Mouse (Mus musculus) urinary bladder, postnatal 14 days (tissue): ENCODE measurements around the gene Ikbkg.
"Not testable (repeated sequence)": the region's sequence is repeated elsewhere in the genome, so short reads cannot be mapped to it uniquely, and the experiment has no call there.

Experiments used
- DNase-seq: peaks from one replicate; pipeline ENCODE4 v3.0.0; 2021; ENCODE audit warnings: low spot score

Gene Ikbkg

GRCm38 (mm10) chrX:74392535-74393443 is at the start of gene Ikbkg, which contains the start of gene Fam3a:
Gene Ikbkg, plus strand, starts transcription at chrX:74393290.
Gene Fam3a, minus strand, starts transcription at chrX:74393272.
- DNase-seq, result peak; percentile 85

DNA sequence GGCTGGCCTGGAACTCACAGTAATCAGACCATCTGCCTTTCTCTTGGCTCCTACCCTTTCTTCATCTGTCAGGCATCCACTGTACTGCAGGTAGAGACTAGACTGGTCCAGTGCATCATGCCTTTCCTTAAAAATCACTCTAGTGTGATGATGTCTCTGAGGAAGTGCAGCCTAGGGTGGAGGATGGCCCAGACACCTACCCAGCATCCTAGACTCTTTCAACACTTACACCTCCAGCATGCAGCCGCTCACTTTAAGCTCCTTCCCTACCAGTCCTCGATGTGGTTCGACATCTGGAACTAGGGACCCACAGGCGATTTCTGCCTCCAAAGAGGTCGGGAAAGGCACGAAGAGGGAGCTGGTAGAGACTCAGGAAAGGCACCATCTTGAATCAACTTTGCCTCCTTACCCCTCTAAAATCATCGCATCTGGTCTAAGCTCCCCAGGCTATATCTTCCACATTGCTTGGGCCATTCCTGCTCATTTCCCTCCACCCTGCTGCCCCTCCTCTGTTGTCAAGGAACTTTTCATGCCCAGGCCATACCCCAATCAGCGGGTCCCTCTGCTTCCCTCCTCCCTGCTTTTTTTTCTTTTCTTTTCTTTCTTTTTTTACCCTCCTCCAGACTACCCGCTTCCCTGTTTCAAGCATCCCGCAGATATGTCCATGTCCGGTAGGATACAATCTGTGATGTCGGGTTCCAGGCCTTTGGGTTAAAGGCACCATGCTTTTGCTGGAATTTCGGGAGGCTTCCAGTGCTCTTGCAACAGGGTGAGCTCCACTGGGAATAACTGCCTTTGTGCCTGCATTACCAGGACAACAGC is 40.2 kb upstream of the Ikbkg start:
- no peak for DNase-seq

DNA sequence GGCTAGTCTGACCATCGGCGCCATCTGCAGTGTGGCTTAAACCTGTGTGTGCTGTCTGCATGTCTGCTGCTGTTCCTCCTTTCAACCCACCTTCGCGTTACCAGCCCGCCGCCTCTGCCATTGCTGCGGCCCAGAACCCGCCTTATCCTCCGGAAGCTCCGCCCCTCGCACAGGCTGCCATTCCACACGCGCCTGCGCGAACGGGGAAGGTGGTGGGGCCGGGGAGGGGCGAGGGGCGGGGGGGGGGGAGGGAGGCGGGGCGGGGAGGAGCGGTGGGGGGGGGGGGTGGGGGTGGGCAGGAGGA is 39.7 kb upstream of the Ikbkg start, which contains the start of gene Lage3:
Lage3 (minus strand) TSS at position 152 of the 304 bp plus-strand sequence.
- peak; percentile 79 for DNase-seq

DNA sequence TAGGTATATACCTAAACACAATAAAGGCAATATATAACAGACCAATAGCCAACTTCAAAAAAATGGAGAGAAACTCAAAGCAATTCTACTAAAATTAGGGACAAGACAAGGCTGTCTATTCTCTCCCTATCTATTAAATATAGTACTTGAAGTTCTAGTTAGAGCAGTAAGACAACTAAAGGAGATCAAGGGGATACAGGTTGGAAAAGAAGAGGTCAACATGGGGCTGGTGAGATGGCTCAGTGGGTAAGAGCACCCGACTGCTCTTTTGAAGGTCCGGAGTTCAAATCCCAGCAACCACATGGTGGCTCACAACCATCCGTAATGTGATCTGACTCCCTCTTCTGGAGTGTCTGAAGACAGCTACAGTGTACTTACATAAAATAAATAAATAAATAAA is 36.0 kb upstream of the Ikbkg start:
- not testable (repeated sequence) for DNase-seq

DNA sequence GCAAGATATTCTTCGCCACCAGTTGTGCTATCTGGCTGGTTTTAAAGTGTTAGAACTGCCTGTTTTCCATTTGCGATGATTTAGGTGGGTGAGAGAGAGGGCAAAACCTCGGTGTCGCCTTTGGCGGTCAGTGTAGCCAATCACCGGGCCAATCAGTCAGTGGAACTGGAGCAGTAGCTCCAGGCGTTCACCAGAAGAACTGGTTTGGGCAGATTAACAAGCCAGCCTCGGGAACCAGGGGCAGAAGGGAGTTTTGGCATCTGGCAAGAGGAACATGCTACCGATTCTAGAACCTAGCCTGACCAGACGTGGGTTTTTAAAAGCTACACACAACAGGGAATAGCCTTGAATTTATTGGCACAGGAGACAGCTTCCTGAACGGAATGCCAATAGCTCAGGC is 33.9 kb upstream of the Ikbkg start:
- DNase-seq, result peak; percentile 58

GRCm38 (mm10) chrX:74367512-74367911 is 25.6 kb upstream of the Ikbkg start:
- DNase-seq, result no peak

DNA sequence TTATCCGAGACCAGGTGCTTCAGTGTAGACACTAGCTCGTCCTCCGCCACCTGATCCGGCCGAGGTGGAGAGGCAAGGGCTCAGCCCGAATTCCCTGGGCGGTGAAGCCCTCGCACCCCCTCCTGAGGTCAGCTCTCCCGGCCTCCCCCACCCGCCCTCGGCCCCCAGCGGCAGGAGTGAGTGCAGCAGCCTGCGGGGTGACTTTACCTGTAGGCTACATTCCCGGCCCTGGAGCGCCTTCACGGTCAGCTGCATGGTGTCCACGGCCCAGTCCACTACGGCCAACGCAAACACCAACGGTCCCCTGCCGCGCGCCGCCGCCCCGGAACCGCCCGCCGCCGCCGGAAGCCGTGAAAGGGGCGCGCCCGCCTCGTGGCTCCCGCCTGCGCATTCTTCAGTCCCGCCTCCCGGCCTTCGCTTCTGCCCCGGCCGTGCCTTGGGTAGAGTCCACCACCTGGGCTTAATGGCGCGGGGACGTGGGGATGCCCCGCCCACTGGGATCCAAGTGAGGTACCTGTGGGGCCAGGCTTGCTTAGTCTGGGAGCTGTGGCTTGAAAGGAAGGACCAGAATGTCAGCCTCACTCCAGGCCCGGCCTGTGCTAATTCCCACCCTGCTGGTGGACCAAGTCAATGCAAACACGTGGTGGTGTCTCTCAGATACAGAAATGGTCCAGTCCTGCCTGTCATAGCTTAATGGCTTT is 24.7 kb upstream of the Ikbkg start:
- peak; percentile 76 for DNase-seq

- DNase-seq, result peak; percentile 89
Measured at GRCm38 (mm10) chrX:74372888-74373549, 20.1 kb upstream of the Ikbkg start, which contains the start of the genes Ubl4a and Slc10a3. Gene Ubl4a, minus strand, starts transcription at chrX:74373218. Gene Slc10a3, minus strand, starts transcription at chrX:74373349.

GRCm38 (mm10) chrX:74384451-74384850 is 8.6 kb upstream of the Ikbkg start:
- no peak for DNase-seq

- DNase-seq, result no peak
Measured at GRCm38 (mm10) chrX:74388153-74388552, 4.9 kb upstream of the Ikbkg start.

- no peak for DNase-seq
Measured at GRCm38 (mm10) chrX:74400136-74400535, 7.0 kb downstream of the Ikbkg start.

GRCm38 (mm10) chrX:74408340-74408739 is 15.2 kb downstream of the Ikbkg start:
- DNase-seq, result no peak

DNA sequence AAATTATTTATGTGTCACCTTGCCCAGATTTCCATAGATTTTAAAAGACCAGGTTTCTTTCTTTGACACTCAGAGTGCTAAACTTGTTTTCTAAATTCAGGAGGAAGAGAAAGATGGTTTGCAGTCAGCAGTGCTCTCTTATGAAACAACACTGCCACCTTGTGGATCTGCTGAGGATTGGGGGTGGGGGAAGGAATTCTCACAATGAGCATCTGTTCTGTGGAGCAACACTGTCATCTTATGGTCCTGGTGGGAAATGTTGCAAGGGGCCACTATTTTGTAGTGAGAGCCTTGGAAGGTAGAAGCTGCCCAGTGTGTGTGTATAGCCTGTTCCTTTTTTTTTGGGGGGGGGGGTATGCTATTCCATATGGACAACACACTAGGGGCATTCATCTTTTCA is 20.3 kb downstream of the Ikbkg start:
- peak; percentile 58 for DNase-seq

DNA sequence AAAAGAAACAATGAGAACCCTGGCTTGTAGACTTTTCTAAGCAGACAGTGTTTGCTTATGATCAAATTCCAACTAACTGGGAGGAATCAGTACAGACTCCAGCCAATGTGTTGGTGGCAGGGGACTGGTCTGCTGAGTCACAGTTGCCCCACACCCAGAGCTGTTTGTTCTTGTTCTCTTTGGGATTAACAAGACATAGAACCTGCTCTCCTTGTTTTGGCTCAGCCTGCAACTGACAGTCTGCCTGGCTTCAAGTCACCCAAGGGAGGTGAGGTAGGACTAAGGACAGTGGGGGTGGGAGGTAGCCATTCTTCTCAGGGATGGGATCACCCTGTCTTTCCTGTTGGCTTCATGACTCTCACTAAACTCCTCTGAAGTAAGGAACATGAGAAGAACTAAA is 31.4 kb downstream of the Ikbkg start:
- DNase-seq, result peak; percentile 45

DNA sequence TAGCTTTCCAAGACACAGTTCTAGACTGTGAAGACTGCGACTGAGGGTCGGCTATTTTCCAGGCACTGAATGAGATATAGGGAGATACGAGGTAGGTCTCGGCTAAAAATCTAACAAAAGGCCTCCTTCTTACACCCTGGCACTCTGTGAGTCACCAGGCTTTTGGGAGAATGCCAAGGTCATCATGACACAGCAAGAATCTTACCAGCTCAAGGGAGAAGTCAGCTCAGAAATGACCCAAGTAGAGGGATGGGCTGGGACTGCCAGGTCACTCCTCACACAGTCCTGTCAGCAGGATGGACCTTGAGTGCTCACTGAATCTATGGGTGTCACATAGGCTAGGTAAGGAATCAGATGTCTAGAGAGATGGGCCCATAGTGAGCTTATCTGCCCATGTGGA is 32.1 kb downstream of the Ikbkg start:
- peak; percentile 69 for DNase-seq

DNA sequence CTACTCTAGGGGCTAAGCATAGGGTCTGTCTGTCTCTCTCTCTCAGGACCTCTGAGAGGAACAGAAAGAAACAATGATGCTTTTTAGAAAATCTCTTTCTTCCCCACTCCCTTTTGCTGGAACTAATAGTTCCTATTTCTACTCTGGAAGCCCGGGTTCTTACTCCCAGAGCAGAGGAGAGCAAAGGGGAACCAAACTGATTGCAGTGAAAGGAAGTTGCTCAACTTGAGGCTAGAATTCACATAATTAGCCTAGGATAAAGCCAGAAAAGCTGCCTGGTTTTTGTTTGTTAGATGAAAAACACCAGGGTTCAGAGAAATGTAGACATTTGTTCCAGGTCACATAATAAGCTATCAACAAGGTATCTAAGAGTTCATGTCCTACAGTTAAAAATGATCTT is 33.2 kb downstream of the Ikbkg start:
- no peak for DNase-seq

- no peak for DNase-seq
Measured at GRCm38 (mm10) chrX:74427116-74427515, 34.0 kb downstream of the Ikbkg start.

DNA sequence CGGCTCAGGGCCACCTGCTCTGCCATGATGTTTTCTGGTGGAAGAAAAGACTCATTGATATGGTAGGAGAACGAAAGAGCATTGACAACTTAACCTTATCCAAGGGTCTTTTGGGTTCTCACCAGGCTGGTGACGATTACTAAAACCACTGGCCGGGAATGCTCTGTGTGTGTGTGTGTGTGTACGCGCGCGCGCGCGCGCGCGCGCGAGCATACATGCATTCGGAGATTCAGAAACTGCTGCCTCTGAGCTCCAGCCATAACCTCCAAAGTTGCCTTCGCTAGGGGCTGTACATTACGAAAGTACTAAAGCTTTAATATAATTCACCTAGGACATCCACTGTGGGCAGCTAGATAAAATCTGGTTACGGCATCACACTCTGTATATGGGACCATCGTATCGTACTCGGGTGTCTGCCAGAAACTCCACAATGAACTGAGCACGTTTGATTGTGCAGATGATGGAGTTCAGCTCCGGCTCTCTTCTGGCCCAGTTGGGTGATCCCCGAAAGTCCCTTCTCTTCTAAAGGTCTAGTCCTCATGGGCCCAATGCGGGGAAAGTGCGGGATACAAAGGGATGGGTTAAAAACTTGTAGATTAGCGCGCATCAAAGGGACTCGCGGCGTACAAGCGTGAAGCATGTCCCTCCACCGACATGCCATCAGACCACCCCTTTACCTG is 35.2 kb downstream of the Ikbkg start:
- DNase-seq, result peak; percentile 3

DNA sequence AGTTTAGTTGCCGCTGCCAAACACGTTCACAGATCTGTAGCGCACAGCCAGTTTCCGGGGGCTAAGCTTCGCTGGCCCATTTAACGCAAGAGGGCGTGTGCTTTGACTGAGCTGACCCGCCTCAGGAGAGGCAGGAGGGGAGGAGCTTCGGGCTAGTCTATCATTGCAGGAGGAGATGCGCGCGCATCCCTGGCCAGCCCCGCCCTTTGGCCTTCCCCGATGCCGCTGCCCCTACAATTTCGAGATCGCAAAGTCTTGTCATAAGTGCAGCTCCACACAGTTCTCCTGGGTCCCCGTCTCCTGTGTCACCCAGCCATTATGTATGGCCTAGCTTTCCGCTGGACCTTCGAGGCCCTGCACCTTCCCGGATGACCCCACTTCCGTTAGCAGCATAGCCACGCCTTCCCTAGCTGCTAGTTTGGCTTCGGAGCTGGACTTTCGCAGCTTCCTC is 35.8 kb downstream of the Ikbkg start, which contains the start of gene G6pdx:
G6pdx (minus strand) TSS at position 369 of the 451 bp plus-strand sequence.
- peak; percentile 88 for DNase-seq

DNA sequence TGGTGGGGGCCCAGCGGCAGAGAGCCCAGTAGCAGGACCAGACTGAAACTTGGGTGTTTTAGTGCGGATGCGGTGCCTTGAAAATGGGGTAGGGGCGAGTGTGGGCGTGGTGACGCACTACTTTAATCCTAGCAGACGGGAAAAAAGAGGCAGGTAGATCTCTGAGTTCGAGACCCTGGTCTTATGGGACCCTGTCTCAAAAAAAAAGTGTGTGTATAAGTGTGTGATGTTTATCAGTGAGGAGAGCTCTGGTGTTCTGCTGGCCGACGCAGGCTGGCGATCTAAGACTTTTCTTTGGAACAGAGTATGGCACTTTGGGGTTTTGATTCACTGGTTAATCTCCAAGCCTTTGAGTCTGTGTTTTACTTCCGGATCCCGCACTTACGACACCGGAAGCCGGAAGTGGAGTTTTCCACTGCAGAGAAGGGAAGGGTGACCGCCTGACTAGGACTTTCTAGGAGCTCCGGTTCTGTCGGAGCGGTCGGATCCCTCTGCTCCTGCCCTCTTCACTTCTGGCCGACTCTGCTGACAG is 36.3 kb downstream of the Ikbkg start:
- DNase-seq, result peak; percentile 71
